Mouse (Mus musculus): Measurements from ENCODE around the gene Pdcd1lg2.

Gene Pdcd1lg2

DNA sequence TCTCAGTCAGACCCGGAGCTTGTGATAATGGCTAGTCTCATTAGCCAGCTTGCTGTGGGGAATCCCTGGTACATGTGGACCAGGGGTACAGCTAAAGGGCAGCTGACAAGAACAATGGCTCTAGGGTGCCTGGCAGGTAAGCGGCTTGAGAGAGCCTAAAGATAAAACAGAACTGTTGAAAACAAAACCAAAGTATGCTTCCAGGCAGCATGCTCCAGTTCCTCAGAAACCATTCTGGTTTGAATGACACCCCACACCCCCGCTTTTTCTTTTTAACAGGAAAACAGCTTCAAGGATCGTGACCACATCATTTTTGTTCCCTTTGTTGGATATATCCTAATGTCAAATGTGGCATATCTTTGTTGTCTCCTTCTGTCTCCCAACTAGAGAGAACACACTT, at the start of gene Pdcd1lg2:
Gene Pdcd1lg2 (plus strand): TSS at position 301 of the 400 bp plus-strand sequence.
- DNase-seq = no peak

DNA sequence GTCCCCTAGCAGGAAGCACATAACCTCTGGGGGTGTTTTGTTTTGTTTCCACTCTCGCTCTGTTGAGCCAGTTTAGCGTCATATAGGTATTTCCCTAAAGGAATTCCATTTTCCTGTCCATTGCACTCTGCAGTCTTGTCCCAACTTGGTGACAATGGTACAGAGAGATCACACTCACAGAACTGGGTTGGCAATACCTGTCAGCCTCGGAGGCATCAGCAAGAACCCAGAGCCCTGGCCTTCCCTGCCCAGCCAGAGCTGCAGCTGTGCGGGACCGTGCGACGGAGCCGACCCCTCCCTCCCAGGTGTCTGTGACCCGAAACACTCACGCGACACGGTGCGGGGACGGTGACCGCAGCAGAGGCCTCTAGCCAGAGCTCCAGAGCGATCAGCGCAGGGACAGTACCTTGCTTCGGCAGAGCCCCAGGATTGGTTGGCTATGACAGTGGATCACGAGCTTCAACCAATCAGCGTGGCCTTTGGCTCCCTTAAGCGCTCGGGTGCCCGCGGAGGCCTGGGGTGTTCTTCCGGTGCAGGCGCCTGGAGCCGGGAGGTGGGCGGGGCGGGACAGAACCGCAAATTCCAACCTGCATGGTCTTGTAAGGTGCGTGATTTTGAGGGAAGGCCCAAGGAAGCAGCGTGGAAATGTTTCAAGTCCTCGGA, 49.1 kb upstream of the Pdcd1lg2 start:
- DNase-seq = peak; percentile 92 to 96

DNA sequence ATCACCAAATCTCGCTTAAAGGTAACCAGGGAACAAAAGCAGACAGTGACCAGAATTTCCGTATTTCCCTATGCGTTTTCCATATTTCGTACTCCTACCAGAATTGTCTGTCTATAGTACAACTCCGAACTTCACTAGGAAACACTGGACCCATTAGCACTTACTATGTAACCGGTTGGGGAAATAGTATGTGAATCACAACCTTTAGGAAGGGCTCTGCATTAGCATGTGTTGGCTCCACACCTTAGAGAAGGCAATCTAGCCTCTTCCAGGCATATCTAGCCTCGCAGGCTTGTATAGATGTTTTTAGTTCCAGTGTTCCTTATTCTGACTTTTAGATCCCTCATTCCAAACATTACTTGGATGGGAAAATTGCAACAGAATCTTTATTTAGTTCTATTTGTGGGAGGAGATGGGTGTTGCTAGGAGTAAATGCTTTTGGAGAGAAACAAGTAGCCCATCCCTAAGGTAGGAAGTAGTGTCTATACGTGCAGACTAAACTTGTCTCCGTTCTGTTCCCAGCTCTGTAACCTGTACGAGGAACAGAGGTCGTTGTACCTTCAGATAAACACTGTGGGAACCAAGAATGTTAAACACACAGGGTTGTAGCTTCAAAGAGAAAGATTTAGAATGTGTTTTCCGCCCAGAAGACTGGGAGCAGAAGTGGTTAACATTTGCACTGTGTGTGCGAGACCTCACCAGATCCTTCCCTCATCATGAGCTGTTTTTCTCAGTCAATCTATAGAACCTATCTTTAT, 48.4 kb upstream of the Pdcd1lg2 start:
- no peak for DNase-seq

DNA sequence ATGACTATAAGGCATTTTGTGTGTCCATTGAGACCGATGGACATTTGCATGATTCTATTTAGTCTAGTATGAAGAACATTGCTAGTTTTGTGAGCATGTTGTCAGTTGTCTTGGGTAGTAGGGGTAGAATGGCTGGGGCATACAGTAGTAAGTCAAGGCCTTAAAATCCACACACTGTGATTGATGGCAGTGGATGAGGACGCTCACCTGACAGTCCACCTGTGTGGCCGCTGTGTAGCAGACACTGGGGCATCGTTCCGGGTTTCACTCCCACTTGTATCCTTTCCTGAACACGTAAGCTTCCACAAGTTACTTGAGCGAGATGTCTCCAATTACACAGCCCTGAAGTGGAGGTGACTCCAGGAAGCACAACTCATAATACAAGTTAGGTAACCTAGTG, 47.2 kb upstream of the Pdcd1lg2 start:
- DNase-seq = no peak

DNA sequence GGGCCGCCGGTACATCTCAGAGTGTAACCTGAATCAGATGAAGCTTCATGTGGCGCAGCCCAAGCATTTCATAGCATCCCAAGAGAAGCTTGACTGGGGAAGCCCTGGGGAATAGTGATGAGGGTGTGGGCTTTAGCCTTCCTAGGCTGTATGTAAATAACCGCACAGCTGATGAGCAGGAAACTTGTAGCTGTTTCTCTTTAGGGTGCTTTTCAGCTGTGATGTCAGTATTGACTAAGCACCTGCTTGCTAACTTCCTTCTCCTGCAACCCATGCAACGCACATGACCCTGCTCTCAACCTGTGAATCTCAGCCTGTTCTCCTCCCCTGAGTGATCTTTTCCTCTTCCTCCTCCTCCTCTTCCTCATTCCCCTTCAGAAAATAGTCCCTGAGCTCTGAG, 46.6 kb upstream of the Pdcd1lg2 start:
- DNase-seq = no peak

DNA sequence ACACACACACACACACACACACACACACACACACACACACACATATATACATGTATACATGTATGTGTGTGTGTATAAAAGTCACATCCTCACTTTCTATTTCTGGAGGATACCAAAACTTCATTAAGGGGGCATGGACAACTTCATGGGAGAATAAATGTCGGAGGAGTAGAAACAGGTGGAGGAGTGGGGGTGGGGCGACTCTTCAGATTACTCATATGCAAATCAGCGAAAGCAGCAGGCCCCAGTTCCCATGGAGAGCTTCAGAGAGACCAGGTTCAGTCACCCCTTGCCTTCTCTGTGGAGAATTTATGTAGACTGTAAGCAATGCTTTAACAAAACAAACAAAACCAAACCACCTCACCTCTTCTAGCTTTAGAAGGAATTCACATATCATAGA, 45.6 kb upstream of the Pdcd1lg2 start:
- DNase-seq = no peak

DNA sequence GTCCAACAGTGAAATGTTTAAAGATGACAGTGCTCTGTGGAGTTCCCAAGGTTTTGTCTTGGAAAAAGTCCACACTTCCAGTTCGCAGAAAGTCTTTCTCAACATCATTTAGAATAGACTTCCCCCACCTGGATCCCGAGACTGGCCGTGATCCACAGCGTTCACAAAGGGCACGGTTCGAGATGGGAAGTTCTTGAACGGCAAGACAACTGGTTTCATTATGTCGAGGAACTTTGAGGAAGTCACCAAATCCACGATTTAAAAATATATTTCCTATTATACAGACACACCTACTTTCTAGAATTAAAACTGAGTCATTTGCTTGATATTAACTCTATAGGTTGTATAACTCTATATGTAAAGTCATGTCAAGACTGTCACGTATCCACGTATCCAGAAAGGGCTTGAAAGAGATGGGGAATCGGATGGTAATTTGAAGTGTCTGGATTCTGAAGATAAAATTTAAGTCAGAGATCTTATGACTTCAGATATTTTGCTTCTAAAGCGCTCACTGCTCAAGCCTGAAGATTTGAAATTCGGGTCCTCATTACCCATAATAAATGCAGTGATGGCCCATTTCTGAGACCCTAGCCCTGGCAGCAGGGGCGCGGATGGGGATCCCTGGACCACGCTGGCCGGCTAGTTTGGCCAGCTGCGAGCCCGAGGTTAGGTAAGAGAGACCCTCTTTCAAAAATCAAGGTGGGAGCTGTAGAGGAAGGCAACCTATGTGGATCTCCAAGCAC, 44.3 kb upstream of the Pdcd1lg2 start:
- no peak for DNase-seq

DNA sequence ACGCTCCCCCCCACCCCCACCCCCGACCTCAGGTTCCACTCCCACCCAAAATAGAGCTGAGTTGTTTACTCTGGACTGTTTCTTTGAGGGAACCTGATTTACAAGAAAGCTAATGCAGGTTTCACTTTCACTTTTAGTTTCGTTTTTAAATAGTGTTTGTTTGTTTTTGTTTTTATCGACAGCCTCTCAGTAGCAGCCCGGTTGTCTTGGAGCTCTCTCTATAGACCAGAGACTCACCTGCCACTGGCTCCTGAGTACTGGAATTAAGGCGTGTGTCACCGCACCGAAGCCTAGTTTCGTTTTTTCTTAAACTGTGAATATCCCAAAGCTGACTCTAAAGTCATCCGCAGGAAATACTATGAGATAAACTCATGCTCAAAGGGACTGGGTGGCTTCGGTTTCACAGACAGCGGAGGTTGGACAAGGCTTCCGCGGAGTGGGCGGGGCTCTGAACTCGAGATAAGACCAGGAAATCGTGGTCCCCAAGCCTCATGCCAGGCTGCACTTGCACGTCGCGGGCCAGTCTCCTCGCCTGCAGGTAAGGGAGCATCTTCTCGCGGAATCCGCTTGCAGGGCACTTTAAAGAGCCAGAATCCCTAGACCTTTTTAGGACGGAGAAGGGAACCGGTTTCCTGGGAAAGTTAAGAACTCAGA, 43.6 kb upstream of the Pdcd1lg2 start, which contains the start of the genes Plgrkt and Cd274:
Gene Plgrkt (minus strand): TSS at position 422 of the 654 bp plus-strand sequence.
Gene Cd274 (plus strand): TSS at position 487 of the 654 bp plus-strand sequence.
- DNase-seq = peak; percentile 64 to 72

DNA sequence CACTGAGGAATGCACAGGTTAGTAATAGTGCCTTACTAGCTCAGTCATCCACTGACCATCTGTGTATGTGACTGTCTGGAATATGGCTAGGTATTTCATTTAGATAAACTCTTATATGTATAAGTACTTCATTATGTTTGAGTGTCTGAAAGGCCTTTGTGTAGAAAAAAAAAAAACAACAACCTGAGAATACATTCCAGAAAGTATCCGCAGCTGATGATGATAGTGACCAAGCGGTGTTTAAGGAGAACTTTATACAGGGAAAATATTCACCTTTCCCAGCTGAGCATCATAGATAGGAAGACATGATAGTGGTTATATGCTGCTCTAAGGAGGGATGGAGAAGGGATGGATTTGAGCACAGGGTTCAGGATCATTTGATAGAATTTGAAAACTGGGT, 42.7 kb upstream of the Pdcd1lg2 start:
- DNase-seq = no peak

DNA sequence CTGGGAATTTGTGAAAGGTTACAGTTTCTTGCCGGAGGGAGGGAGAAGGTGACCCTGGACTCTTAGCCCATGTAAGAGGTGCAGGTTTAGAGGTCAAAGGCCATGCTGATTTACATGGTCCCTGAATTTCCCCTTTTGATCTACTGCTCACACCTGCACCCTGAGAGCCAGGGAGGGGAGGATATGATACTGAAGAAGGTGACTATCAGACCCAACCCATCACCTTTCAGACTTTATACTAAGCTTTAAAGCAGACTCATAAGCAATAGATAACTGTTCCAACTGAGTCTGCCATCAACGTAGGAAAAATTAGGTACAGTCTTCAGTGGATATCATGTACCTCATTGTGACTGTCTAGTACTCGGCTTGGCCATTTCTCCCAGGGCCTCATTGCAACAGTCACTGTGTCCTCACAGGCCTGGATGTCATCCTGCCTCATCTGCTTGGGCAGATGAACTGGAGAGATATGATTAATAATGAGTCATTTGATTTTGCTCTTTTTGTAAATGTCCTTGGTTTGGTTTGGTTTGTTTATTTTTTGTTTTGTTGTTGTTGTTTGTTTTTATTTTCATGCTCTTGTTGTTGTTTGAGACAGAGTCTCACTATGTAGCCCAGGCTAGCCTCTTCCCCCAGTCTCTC, 41.9 kb upstream of the Pdcd1lg2 start:
- DNase-seq = no peak

DNA sequence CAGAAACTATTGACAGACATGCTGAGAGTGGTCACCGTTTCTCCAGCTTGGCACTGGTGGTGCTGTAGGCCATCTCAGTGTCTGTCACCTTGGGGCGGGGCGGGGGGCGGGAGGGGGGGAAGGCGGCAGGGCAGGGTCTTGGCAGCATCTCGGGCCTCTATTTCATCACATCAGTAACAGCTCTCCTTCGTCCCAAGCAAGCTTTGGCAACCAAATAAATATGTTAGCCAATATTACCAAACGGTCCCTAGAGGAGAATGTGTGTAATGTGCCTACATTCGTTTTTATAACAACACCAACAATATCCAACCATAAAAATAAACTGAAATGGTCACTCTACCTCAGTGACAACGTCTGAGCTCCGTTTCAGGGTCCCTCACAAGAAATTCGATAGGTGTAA, 40.6 kb upstream of the Pdcd1lg2 start:
- DNase-seq = no peak

DNA sequence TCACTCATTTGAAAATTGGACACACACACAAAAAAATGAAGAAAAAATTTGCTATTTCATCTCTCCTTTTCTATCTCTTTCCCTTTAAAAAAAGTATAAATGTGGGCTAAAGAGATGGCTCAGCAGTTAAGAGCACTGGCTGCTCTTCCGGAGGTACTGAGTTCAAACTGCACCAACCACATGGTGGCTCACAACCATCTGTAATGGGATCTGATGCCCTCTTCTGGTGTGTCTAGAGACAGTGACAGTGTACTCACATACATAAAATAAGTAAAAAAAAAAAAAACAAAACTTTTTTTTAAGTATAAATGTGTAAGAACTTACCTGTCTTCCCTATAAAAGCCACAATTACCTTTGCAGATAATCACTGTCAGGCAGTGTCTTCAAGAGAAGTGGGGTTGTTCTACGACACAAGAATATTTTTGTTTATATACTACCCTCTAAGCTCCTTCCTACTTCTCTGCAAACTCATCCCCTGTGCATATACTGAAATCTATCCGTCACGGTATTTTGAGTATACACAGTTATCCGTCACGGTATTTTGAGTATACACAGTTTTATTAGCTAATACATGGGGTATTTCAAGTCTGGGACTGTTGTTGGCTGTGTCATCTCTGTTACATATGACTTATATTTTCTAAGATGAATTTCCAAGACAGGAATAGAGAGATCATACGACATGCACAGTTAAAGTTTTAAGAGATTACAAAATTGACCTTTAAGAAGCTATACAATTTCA, 40.0 kb upstream of the Pdcd1lg2 start:
- DNase-seq = no peak

DNA sequence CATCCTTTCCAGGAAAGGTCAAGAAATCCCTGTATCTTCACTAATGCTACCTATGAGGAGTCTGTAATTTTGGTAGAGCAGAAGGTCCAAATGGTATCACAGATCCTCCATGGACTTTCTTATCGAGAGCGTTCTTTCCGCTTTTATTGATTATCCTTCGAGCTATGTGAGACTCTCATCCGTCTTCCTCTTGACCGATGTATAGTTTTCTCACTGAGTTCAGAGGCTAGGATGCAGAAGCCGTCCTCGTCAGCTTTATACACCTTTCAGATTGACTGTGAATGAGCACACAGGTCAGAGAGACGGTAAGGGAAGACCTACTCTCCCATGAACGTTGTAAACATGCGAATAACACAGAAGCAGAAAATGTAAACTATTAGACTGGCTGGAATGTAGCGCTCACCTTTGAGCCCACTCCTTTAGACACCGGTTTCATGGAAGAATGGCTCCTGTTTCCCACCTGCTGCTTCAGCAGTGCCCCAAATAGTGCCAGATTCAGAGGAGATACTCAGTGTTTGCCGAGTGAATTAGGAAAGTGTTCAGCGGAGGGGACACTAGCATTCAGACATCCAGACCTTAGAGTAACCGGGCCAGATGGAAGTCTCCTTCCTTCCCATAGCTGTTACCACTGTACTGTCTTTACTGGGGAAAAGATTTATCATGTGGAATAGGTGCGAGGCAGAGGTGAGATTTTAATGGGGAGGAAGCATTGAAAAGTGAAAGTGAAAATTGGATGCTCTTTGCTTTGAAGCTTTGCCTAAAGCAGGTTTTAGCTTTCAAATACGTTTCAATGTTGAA, 39.2 kb upstream of the Pdcd1lg2 start:
- DNase-seq = no peak

DNA sequence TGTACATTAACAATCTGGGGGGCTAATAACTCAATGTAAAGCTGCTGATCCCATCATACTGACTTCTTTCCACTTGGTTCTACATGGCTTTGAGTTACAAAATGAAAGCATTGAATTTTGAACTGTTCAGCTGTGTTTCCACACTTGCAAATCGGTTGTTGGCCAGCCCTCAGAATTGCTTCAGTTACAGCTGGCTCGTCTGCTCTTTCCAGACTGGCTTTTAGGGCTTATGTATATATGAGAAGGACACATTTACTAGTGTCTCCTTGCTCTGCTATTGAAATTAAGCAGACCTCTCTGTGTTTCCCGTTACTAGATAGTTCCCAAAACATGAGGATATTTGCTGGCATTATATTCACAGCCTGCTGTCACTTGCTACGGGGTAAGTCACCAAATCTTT, 38.6 kb upstream of the Pdcd1lg2 start:
- DNase-seq = no peak

DNA sequence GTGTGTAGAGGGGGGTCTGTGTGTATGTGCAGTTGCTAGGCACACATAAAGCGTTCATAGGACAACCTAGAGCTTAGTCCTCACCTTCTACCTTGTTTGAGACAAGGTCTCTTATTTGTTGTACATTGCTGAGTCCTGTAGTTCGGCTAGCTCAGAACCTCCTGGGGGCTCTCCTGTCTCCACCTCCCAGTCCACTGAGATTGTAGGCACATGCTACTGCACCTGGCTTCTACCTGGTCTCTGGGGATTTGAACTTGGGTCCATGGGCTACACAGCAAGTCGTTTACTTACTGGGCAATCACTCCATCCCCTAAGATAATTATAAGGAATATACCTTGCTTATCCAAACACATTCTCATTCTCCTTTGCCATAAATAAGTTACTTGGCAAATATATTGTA, 38.1 kb upstream of the Pdcd1lg2 start:
- no peak for DNase-seq

DNA sequence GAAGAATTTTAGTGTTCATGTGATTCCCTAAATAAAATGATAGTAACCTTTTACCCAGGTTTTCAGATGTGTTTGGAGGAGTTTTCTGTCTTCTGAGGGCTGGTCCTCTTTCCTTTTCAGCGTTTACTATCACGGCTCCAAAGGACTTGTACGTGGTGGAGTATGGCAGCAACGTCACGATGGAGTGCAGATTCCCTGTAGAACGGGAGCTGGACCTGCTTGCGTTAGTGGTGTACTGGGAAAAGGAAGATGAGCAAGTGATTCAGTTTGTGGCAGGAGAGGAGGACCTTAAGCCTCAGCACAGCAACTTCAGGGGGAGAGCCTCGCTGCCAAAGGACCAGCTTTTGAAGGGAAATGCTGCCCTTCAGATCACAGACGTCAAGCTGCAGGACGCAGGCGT, 37.3 kb upstream of the Pdcd1lg2 start:
- DNase-seq = no peak

DNA sequence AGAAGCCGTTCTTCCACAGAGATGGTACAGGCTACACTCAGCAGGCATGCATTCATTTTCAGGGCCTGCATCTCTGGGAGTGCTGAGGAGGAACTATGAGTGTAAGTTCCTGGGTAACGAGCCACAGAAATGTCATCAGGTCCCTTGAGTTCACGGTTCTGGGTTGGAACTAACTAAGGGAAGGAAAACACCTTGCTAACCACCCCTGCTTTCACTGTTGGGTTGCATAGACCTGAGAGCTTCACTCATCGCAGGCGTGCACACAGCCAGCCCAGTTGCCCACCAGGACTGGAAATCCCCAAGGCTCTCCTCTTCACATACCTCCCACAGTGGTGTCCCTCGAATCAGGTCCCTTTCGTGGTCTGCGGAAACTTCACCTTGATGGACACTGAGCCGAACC, 35.8 kb upstream of the Pdcd1lg2 start:
- no peak for DNase-seq

DNA sequence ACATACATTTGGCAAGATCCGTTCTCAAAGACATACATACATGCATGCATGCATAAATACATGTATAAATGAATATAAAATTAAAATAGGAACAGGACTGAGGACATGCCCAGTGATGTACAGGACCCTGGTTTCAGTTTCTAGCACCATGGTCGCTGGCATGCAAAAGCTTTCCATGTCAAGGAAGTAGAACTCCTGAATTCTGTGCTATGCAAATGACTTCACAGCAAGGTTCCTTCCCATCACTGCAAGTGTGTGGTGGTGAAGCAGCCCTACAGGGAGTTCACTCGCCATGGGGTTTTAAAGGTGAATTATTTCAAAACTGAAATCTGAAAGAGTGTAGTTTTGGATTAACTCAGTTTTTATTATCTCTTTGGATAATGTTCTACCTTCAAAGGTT, 34.3 kb upstream of the Pdcd1lg2 start:
- DNase-seq = no peak

DNA sequence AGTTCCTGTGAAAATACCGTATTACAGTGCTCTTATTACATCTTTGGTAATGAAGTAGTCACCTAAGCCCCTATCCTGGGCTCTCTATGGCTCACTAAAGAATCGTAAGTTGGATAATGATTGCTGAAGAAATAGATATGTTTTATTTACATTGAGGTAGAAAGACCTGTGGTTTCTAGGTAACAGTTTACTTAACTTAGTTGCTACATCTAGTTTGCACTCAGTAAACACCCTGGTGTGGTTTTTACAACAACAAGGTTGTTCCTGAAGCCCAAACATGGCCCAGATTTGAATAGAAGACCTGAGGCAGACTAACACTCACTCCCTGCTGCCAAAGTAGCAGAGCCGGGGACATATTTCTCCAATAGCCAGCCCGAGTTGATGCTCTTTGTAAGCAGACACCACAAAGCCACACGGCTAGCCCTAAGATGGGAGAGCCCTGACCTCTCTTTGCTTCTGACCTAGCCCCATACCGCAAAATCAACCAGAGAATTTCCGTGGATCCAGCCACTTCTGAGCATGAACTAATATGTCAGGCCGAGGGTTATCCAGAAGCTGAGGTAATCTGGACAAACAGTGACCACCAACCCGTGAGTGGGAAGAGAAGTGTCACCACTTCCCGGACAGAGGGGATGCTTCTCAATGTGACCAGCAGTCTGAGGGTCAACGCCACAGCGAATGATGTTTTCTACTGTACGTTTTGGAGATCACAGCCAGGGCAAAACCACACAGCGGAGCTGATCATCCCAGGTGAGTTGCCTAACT, 30.7 kb upstream of the Pdcd1lg2 start:
- no peak for DNase-seq

DNA sequence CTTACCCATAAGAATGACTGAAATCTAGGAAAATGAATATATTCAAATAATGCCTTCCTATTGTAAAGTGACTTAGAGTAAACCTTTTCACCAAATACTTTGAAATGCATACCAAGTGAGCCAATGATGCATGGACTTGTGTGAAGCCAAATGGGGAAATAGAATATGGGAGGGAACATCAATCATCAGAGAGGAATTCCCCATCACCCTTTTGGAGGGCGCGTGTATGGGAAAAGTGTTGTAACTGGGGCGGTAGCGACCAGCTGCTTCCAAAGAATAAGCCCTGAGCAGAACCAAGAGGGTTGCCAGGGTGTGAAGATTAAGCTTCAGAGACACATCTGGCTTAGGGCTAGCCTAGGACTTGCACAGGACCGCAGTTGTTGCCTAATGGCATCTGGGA, 27.4 kb upstream of the Pdcd1lg2 start:
- no peak for DNase-seq

All from cerebellum, adult 18-20 months (tissue).